Mouse (Mus musculus): Measurements from ENCODE around the gene Gabrb1.

GRCm38 (mm10) chr5:71614311-71614710, 43.6 kb upstream of the Gabrb1 start:
- TF ChIP-seq CTCF (IDR thresholded peaks at IDR 0.05; ENCODE audit: low read depth) (no peak), EP300 (IDR thresholded peaks at IDR 0.05; ENCODE audit: low read depth) (no peak)
